Mouse (Mus musculus) limb, embryonic 13.5 days (tissue): Measurements from ENCODE around the gene Fstl4. TPM values are rescaled to one million over a fixed set of nuclear protein-coding genes. Genes with fewer than 3 reads are reported as not detected.

Experiments used
- ATAC-seq: fragments of 200-750 bp; cut with Nextera tagmentation; 2 replicates; pipeline ENCODE4 v1.8.0; 2017; ENCODE audit warnings: low read depth, moderate number of reproducible peaks, moderate TSS enrichment; ENCODE audit not compliant: low FRiP score
- H3K27ac ChIP-seq: fragments of 300-500 bp; sonication (generic); 2 replicates; pipeline ENCODE4 v1.5.1; 2015; ENCODE audit warnings: inconsistent platforms, mild to moderate bottlenecking, moderate library complexity
- H3K27me3 ChIP-seq: fragments of 300-500 bp; sonication (generic); 2 replicates; pipeline ENCODE4 v1.6.1; 2015; ENCODE audit warnings: mild to moderate bottlenecking, inconsistent platforms
- H3K36me3 ChIP-seq: fragments of 300-500 bp; sonication (generic); 2 replicates; pipeline ENCODE4 v1.6.1; 2015; ENCODE audit warnings: inconsistent platforms, mild to moderate bottlenecking, moderate library complexity
- H3K4me1 ChIP-seq: fragments of 300-500 bp; sonication (generic); 2 replicates; pipeline ENCODE4 v1.6.1; 2015; ENCODE audit warnings: inconsistent platforms
- H3K4me2 ChIP-seq: fragments of 300-500 bp; sonication (generic); replicated peaks from 2 replicates; pipeline ENCODE4 v1.6.1; 2015; ENCODE audit warnings: inconsistent platforms, mild to moderate bottlenecking, moderate library complexity
- H3K4me3 ChIP-seq: fragments of 300-500 bp; sonication (generic); 2 replicates; pipeline ENCODE4 v1.5.1; 2015; ENCODE audit warnings: moderate library complexity, mild to moderate bottlenecking, inconsistent platforms
- H3K9ac ChIP-seq: fragments of 300-500 bp; sonication (generic); 2 replicates; pipeline ENCODE4 v1.6.1; 2015; ENCODE audit warnings: mild to moderate bottlenecking, inconsistent platforms
- H3K9me3 ChIP-seq: fragments of 300-500 bp; sonication (generic); 2 replicates; pipeline ENCODE4 v1.6.1; 2016; ENCODE audit warnings: inconsistent platforms
- WGBS: fragments of 180-500 bp; shearing (Covaris S2); methylation state at CpG from one replicate; pipeline ENCODE4 v1.1.7; 2015; 5-methylcytosine and 5-hydroxymethylcytosine counted together
- polyA plus RNA-seq: library from polyadenylated mRNA; unstranded; fragments of >200 nt; fragmentation: Nextera tagmentation; extraction: Ambion mirVana; gene quantifications from 2 replicates; pipeline ENCODE4 v1.2.1, GENCODE M21; 2015

The Fstl4 gene
- polyA plus RNA-seq, 1 experiment from 2014 or later, result 2.8 TPM

DNA sequence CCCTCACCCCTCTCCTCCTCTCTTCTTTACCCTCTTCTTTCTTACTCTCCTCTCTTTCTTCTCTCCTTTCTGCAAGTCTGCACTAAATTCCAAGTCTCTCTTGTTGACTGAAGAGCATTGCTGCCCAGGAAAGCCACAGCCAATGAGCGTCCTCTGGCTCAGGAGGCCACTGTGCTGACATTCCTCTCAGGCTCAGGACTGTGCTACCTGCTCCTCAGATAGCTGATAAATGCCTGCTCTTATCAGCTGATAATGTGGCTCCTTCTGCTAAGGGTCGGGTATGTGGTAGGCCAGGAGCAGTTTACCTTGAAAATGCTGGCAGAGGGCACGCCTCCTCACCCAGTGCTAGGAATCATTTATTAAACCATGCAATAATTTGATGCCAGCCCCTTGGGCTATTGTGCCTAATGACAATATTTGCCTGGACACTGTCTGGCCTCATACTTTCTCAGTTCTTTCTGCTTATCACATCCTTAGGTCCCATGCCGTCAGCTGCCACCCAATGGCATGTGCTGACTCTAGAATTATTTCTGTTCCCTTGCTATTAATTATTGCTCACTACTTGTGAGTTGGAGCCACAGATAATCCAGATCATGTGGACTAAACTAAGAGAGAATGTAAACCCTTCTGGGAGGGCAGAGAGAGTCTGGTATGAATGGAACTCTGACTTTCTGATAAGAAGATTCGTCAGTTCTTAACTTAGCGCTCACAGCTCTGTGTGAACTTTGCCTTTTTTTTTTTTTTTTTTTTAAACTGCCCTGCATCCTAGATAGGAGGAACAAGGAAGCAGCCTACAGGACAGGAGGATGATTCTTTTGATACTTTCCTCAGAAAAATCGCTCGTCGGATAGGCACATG, 19.6 kb upstream of the Fstl4 start:
- H3K9me3 ChIP-seq, result no peaks in the 10 kb centered on the region
- no peaks in the 10 kb centered on the region for H3K36me3 ChIP-seq
- no peak for ATAC-seq
- H3K4me3 ChIP-seq, result no peak overlapping the region
- H3K27me3 ChIP-seq, result peaks cover 5% of the 10 kb centered on the region; the same call in 1 of the 2 replicates
- no peak overlapping the region for H3K9ac ChIP-seq
- no peak overlapping the region for H3K4me2 ChIP-seq
- H3K4me1 ChIP-seq, result no peaks in the 10 kb centered on the region
- no peak overlapping the region for H3K27ac ChIP-seq
- WGBS, result 65% methylated on average over 9 of the region's 9 CpGs

DNA sequence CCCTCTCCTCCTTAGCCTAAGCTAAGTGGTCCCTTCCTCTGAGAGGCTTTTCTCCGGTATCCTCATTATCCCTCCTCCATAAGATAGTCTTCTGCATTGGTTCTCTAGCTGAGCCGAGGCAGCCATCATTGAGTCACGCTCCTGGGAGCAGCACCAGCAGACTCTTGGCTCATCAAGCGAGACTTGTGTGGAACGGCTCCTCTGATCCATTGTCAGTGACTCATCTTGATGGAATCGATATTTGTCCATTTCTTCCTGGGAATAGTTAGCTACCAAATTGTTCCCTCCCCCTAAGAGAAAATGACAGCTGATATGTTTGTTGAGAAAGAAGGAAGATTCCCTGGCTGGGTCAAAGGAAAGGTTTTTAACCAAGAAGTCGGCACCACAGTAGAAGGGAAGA, 17.2 kb upstream of the Fstl4 start:
- no peaks in the 10 kb centered on the region for H3K9me3 ChIP-seq
- no peaks in the 10 kb centered on the region for H3K36me3 ChIP-seq
- H3K4me2 ChIP-seq, result no peak overlapping the region
- H3K4me3 ChIP-seq, result no peak overlapping the region
- H3K4me1 ChIP-seq, result no peaks in the 10 kb centered on the region
- peaks cover 5% of the 10 kb centered on the region; the same call in 1 of the 2 replicates for H3K27me3 ChIP-seq
- ATAC-seq, result no peak
- H3K9ac ChIP-seq, result no peak overlapping the region
- 82% methylated on average over 7 of the region's 7 CpGs for WGBS
- no peak overlapping the region for H3K27ac ChIP-seq

DNA sequence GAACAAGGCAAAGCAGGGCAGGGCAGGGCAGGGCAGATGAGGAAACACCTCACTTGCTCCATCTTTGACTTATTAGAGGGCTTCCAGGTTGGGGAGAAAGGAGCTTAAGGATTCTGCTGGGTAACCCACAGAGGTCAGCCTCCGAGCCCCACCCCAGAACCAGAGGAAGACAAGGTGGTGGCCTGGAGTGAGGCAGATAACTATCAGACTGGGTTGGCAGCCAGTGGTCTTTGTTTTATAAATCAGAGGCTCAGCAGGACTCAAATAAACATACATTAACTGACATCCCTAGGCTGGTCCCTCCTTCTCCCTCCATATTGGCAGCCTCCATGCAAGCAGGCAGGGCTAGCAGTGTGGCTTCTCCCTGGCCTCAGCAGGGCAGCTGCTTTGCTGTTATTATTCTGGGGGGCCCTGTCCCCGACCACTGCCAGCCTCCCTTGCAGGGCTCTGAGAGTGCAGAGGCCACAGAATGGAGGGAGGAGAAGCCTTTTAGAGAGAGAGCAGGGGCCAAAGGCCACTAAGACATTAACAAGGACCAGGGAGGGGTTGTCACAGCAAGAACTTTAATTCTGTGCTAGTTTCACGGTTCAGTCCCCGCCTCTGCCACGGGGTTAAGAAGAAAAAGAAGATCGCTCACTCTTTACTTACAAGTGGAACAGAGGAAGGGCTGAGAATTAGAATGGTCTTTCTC, 16.5 kb upstream of the Fstl4 start:
- no peak overlapping the region for H3K27ac ChIP-seq
- no peak overlapping the region for H3K4me3 ChIP-seq
- no peaks in the 10 kb centered on the region for H3K9me3 ChIP-seq
- no peaks in the 10 kb centered on the region for H3K36me3 ChIP-seq
- H3K4me2 ChIP-seq, result no peak overlapping the region
- ATAC-seq, result no peak
- WGBS, result 37% methylated on average over 6 of the region's 6 CpGs
- H3K27me3 ChIP-seq, result peaks cover 5% of the 10 kb centered on the region; the same call in 1 of the 2 replicates
- no peaks in the 10 kb centered on the region for H3K4me1 ChIP-seq
- H3K9ac ChIP-seq, result no peak overlapping the region

DNA sequence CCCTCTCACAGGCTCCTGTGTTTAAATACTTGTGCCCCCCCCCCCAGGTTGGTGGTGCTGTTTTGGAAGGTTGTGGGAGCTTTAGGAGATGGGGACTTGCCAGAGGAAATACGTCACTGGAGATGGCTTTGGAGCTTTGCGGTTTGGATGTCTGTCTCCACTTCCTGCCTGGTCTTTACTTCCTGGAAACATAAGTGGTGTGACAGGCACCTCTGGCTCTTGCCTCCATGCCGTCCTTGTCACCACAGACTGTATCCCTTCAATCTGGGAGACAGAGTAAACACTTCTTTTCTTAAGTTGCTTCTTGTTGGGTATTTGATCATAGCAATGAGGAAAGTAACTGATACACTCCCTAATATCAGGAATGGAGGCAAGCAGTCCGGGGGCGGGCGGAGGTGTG, 14.4 kb upstream of the Fstl4 start:
- no peaks in the 10 kb centered on the region for H3K4me1 ChIP-seq
- H3K4me2 ChIP-seq, result no peak overlapping the region
- no peak for ATAC-seq
- no peaks in the 10 kb centered on the region for H3K9me3 ChIP-seq
- H3K27me3 ChIP-seq, result peaks cover 5% of the 10 kb centered on the region; the same call in 1 of the 2 replicates
- no peak overlapping the region for H3K9ac ChIP-seq
- H3K36me3 ChIP-seq, result no peaks in the 10 kb centered on the region
- H3K27ac ChIP-seq, result no peak overlapping the region
- 88% methylated on average over 6 of the region's 6 CpGs for WGBS
- H3K4me3 ChIP-seq, result no peak overlapping the region

DNA sequence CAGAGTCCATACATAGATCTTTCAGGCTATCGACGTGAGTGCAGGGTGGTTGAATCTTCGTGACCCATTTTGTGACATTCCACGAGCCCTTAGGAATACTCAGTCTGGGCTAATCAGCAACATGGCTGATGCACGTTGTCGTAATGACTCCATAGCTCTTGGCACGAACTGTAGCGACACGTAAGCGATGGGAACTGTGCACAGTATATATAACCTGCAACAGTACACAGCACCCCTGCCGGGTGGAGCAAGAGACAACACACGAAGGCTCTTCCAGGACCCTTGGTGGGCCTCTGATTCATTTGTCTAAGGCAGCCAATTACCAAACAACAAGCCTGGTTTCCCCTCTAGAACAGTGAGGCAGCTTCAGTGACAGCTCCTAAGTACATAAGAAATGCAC, 11.9 kb upstream of the Fstl4 start:
- no peak for ATAC-seq
- H3K4me1 ChIP-seq, result no peaks in the 10 kb centered on the region
- H3K27ac ChIP-seq, result no peak overlapping the region
- WGBS, result 85% methylated on average over 12 of the region's 12 CpGs
- H3K4me3 ChIP-seq, result no peak overlapping the region
- H3K27me3 ChIP-seq, result no peaks in the 10 kb centered on the region
- H3K4me2 ChIP-seq, result no peak overlapping the region
- H3K9ac ChIP-seq, result no peak overlapping the region
- H3K9me3 ChIP-seq, result no peaks in the 10 kb centered on the region
- H3K36me3 ChIP-seq, result no peaks in the 10 kb centered on the region

GRCm38 (mm10) chr11:52753261-52753660, 11.2 kb upstream of the Fstl4 start:
- no peak overlapping the region for H3K27ac ChIP-seq
- no peak overlapping the region for H3K4me2 ChIP-seq
- no peak overlapping the region for H3K4me3 ChIP-seq
- no peaks in the 10 kb centered on the region for H3K4me1 ChIP-seq
- H3K9me3 ChIP-seq, result no peaks in the 10 kb centered on the region
- 39% methylated on average over 4 of the region's 4 CpGs for whole genome bisulfite sequencing
- no peaks in the 10 kb centered on the region for H3K27me3 ChIP-seq
- no peaks in the 10 kb centered on the region for H3K36me3 ChIP-seq
- H3K9ac ChIP-seq, result no peak overlapping the region
- no peak for ATAC-seq

- no peaks in the 10 kb centered on the region for H3K9me3 ChIP-seq
- H3K4me1 ChIP-seq, result peaks cover 19% of the 10 kb centered on the region
- H3K9ac ChIP-seq, result no peak overlapping the region
- no peak overlapping the region for H3K4me2 ChIP-seq
- H3K27me3 ChIP-seq, result peaks cover 50% of the 10 kb centered on the region
- H3K4me3 ChIP-seq, result no peak overlapping the region
- H3K27ac ChIP-seq, result no peak overlapping the region
- 45% methylated on average over 1 of the region's 1 CpGs for WGBS
- ATAC-seq, result no peak
- H3K36me3 ChIP-seq, result no peaks in the 10 kb centered on the region
Observed at GRCm38 (mm10) chr11:52761800-52762199, 2.6 kb upstream of the Fstl4 start.

GRCm38 (mm10) chr11:52764894-52765677, 652 bp downstream of the Fstl4 start:
- Histone ChIP-seq H3K36me3 (no peaks in the 10 kb centered on the region), H3K27me3 (peaks cover 75% of the 10 kb centered on the region), H3K4me3 (peak overlapping the region; percentile 56), H3K4me1 (peaks cover 19% of the 10 kb centered on the region), H3K4me2 (peak overlapping the region; percentile 98), H3K9me3 (no peaks in the 10 kb centered on the region), H3K27ac (no peak overlapping the region), H3K9ac (peak overlapping the region; percentile 62)
- under 1% methylated on average over 53 of the region's 53 CpGs for WGBS
- no peak for ATAC-seq

GRCm38 (mm10) chr11:52765678-52766254, 1.3 kb downstream of the Fstl4 start:
- H3K36me3 ChIP-seq, result no peaks in the 10 kb centered on the region
- no peak; the same call in 1 of the 2 replicates for ATAC-seq
- H3K4me3 ChIP-seq, result peak overlapping the region; percentile 56
- H3K4me1 ChIP-seq, result peaks cover 19% of the 10 kb centered on the region
- WGBS, result 3% methylated on average over 21 of the region's 21 CpGs
- no peak overlapping the region; the same call in 1 of the 2 replicates for H3K9ac ChIP-seq
- H3K27ac ChIP-seq, result no peak overlapping the region
- H3K9me3 ChIP-seq, result no peaks in the 10 kb centered on the region
- peaks cover 76% of the 10 kb centered on the region for H3K27me3 ChIP-seq
- H3K4me2 ChIP-seq, result peak overlapping the region; percentile 98

GRCm38 (mm10) chr11:52767921-52768320, 3.5 kb downstream of the Fstl4 start:
- H3K4me2 ChIP-seq, result no peak overlapping the region
- 83% methylated on average over 3 of the region's 3 CpGs for WGBS
- H3K36me3 ChIP-seq, result no peaks in the 10 kb centered on the region
- no peaks in the 10 kb centered on the region for H3K9me3 ChIP-seq
- no peak overlapping the region for H3K27ac ChIP-seq
- peaks cover 19% of the 10 kb centered on the region for H3K4me1 ChIP-seq
- no peak overlapping the region for H3K4me3 ChIP-seq
- peaks cover 68% of the 10 kb centered on the region for H3K27me3 ChIP-seq
- ATAC-seq, result no peak
- no peak overlapping the region for H3K9ac ChIP-seq

DNA sequence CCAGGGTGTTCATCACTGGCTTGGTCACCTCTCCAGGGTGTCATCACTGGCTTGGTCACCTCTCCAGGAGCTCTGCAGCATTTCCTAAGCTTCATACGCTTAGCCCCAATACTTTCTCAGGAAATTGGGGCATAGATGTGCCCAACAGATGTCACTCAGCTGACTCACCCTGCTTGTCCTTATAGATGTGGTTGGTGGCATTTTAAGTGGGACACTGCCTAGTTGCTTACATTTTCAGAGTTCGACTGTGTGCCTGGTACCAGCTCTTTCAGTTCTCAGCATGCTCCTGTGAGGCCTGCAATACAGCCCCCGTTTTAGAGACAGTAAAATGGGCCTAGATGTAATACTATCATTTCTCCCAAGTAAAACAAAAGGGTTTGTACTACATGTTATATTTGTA, 8.6 kb downstream of the Fstl4 start:
- peaks cover 38% of the 10 kb centered on the region for H3K27me3 ChIP-seq
- H3K9ac ChIP-seq, result no peak overlapping the region
- ATAC-seq, result no peak
- H3K9me3 ChIP-seq, result no peaks in the 10 kb centered on the region
- H3K27ac ChIP-seq, result no peak overlapping the region
- no peak overlapping the region for H3K4me2 ChIP-seq
- no peaks in the 10 kb centered on the region for H3K4me1 ChIP-seq
- H3K36me3 ChIP-seq, result no peaks in the 10 kb centered on the region
- 72% methylated on average over 3 of the region's 3 CpGs for WGBS
- H3K4me3 ChIP-seq, result no peak overlapping the region
